Comparison of ENCODE assay signal across 8 mouse cellular contexts in genomic region chr4:43629106-43629817, GRCm38 (mm10). TPM values are rescaled to one million over a fixed set of nuclear protein-coding genes. Genes with fewer than 3 reads are reported as not detected.
A peak's percentile ranks its signal among the peaks of the same experiment; 100 is the strongest.
DNase-seq lines count a peak whose midpoint lies in the region; ATAC-seq lines count a peak whose summit lies in the region.

No protein-coding gene starts in this region.

- no peak overlapping the region for H3K4me3 ChIP-seq in heart, embryonic 14.5 days (ENCODE audit: control insufficient read depth in 1 of 2, insufficient read depth in 1 of 2, low read depth in 1 of 2, low read length in 2 of 2)
- no peak overlapping the region for H3K4me3 ChIP-seq in forebrain, embryonic 13.5 days
- H3K4me3 ChIP-seq in midbrain, embryonic 13.5 days (replicated peaks), result no peak overlapping the region

- no peak overlapping the region for H3K27ac ChIP-seq in heart, embryonic 14.5 days (replicated peaks in 1 of 2; ENCODE audit: control insufficient read depth in 1 of 2, insufficient read depth in 1 of 2, low read depth in 2 of 2, low read length in 2 of 2)
- H3K27ac ChIP-seq in forebrain, embryonic 13.5 days, result no peak overlapping the region
- H3K27ac ChIP-seq in midbrain, embryonic 13.5 days, result no peak overlapping the region

- peak overlapping the region; percentile 45 for H3K4me2 ChIP-seq in heart, embryonic 14.5 days (ENCODE audit: low read length)
- no peak overlapping the region; the same call in 1 of the 2 replicates for H3K4me2 ChIP-seq in forebrain, embryonic 13.5 days
- 0 out of 2 replicates have a peak overlapping the region, but pooled peaks have one; percentile 19 for H3K4me2 ChIP-seq in midbrain, embryonic 13.5 days (replicated peaks)

- no peak for ATAC-seq in heart, embryonic 14.5 days (ENCODE audit: insufficient number of reproducible peaks, insufficient read depth, low FRiP score, low read depth)
- peak; percentile 39; the same call in 1 of the 2 replicates for ATAC-seq in forebrain, embryonic 13.5 days
- peak; percentile 56; the same call in 1 of the 2 replicates for ATAC-seq in midbrain, embryonic 13.5 days

- H3K27me3 ChIP-seq in heart, embryonic 14.5 days (ENCODE audit: control insufficient read depth, insufficient read depth, low read length), result no peaks in the 10 kb centered on the region
- H3K27me3 ChIP-seq in forebrain, embryonic 13.5 days, result peaks cover 4% of the 10 kb centered on the region; the same call in 1 of the 2 replicates
- no peaks in the 10 kb centered on the region; the same call in 1 of the 2 replicates for H3K27me3 ChIP-seq in midbrain, embryonic 13.5 days

- intact Hi-C loops in heart, postnatal 10 days (cut with DNase I), result loop anchor here (10.0 kb wide), 1 partner anchor 236 kb away; no protein-coding TSS in a partner anchor

- H3K4me1 ChIP-seq in heart, embryonic 14.5 days (ENCODE audit: control insufficient read depth in 2 of 2, insufficient read depth in 2 of 2, low read length in 2 of 2), result peaks cover 21 to 22% of the 10 kb centered on the region in 2 experiments
- peaks cover 35% of the 10 kb centered on the region for H3K4me1 ChIP-seq in forebrain, embryonic 13.5 days
- peaks cover 38% of the 10 kb centered on the region for H3K4me1 ChIP-seq in midbrain, embryonic 13.5 days (replicated peaks)

- DNase-seq in heart, postnatal 10 days, result no peak
- peak; percentile 91 for DNase-seq in brain, adult 2 months (ENCODE audit: low read depth, low spot score)
- no peak for DNase-seq in B cell, adult 2 months
- no peak for DNase-seq in layer of hippocampus, adult 9-10 months (ENCODE audit: low spot score)
- no peak for DNase-seq in natural killer cell, adult 2 months (ENCODE audit: low spot score in 2 of 2)

- no peaks in the 10 kb centered on the region for H3K36me3 ChIP-seq in heart, embryonic 14.5 days (ENCODE audit: control insufficient read depth, insufficient read depth, low read length)
- no peaks in the 10 kb centered on the region for H3K36me3 ChIP-seq in forebrain, embryonic 13.5 days (ENCODE audit: poor library complexity, severe bottlenecking)
- no peaks in the 10 kb centered on the region for H3K36me3 ChIP-seq in midbrain, embryonic 13.5 days

- H3K9ac ChIP-seq in heart, embryonic 14.5 days (ENCODE audit: low read length), result peak overlapping the region; percentile 46; the same call in 1 of the 2 replicates
- no peak overlapping the region for H3K9ac ChIP-seq in forebrain, embryonic 13.5 days
- no peak overlapping the region for H3K9ac ChIP-seq in midbrain, embryonic 13.5 days (replicated peaks)

- WGBS in heart, embryonic 14.5 days, result 45% methylated on average over 20 of the region's 20 CpGs
- 35% methylated on average over 20 of the region's 20 CpGs for WGBS in forebrain, embryonic 13.5 days
- WGBS in midbrain, embryonic 13.5 days, result 35% methylated on average over 20 of the region's 20 CpGs

- H3K9me3 ChIP-seq in heart, embryonic 14.5 days (ENCODE audit: control insufficient read depth, low read length), result peaks cover 17% of the 10 kb centered on the region
- H3K9me3 ChIP-seq in forebrain, embryonic 13.5 days (replicated peaks), result peaks cover 19% of the 10 kb centered on the region
- peaks cover 10% of the 10 kb centered on the region for H3K9me3 ChIP-seq in midbrain, embryonic 13.5 days

RNA-seq across cellular contexts. Expression of gene Npr2, which starts 2.5 kb away (rescaled TPM):
- polyA plus RNA-seq in heart, embryonic 14.5 days (2014; fragmentation: Nextera tagmentation; extraction: Ambion mirVana), result 10.6 and 13.2 TPM in 2 replicates
- 10 to 100 TPM; 42.9 to 45.1 TPM for total RNA-seq in heart, postnatal 10 days (2021)
- polyA plus RNA-seq in forebrain, embryonic 13.5 days (2015; fragmentation: Nextera tagmentation; extraction: Ambion mirVana), result 9.1 and 10.7 TPM in 2 replicates
- polyA plus RNA-seq in midbrain, embryonic 13.5 days (2015; fragmentation: Nextera tagmentation; extraction: Ambion mirVana), result 13.8 and 14.7 TPM in 2 replicates

RNA-seq across cellular contexts. Expression of gene Spag8, which starts 24.1 kb away (rescaled TPM):
- polyA plus RNA-seq in heart, embryonic 14.5 days (2014; fragmentation: Nextera tagmentation; extraction: Ambion mirVana), result 0.18 and 0.77 TPM in 2 replicates
- total RNA-seq in heart, postnatal 10 days (2021), result under 1 TPM; 0.19 to 0.52 TPM
- 3.9 and 6.8 TPM in 2 replicates for polyA plus RNA-seq in forebrain, embryonic 13.5 days (2015; fragmentation: Nextera tagmentation; extraction: Ambion mirVana)
- polyA plus RNA-seq in midbrain, embryonic 13.5 days (2015; fragmentation: Nextera tagmentation; extraction: Ambion mirVana), result 5.5 and 5.6 TPM in 2 replicates

RNA-seq across cellular contexts. Expression of gene Hint2, which starts 27.0 kb away (rescaled TPM):
- polyA plus RNA-seq in heart, embryonic 14.5 days (2014; fragmentation: Nextera tagmentation; extraction: Ambion mirVana), result 194 and 213 TPM in 2 replicates
- total RNA-seq in heart, postnatal 10 days (2021), result 100 to 1,000 TPM; 110 to 112 TPM
- 75.6 and 79.2 TPM in 2 replicates for polyA plus RNA-seq in forebrain, embryonic 13.5 days (2015; fragmentation: Nextera tagmentation; extraction: Ambion mirVana)
- 75.6 and 77.9 TPM in 2 replicates for polyA plus RNA-seq in midbrain, embryonic 13.5 days (2015; fragmentation: Nextera tagmentation; extraction: Ambion mirVana)

RNA-seq across cellular contexts. Expression of gene Tmem8b, which starts 39.5 kb away (rescaled TPM):
- polyA plus RNA-seq in heart, embryonic 14.5 days (2014; fragmentation: Nextera tagmentation; extraction: Ambion mirVana), result 4.2 and 4.5 TPM in 2 replicates
- total RNA-seq in heart, postnatal 10 days (2021), result 10 to 100 TPM; 15.0 to 15.2 TPM
- 12.1 and 13.8 TPM in 2 replicates for polyA plus RNA-seq in forebrain, embryonic 13.5 days (2015; fragmentation: Nextera tagmentation; extraction: Ambion mirVana)
- polyA plus RNA-seq in midbrain, embryonic 13.5 days (2015; fragmentation: Nextera tagmentation; extraction: Ambion mirVana), result 16.3 and 17.1 TPM in 2 replicates

RNA-seq across cellular contexts. Expression of gene Fam221b, which starts 39.7 kb away (rescaled TPM):
- polyA plus RNA-seq in heart, embryonic 14.5 days (2014; fragmentation: Nextera tagmentation; extraction: Ambion mirVana), result 3.9 and 4.5 TPM in 2 replicates
- total RNA-seq in heart, postnatal 10 days (2021), result under 1 TPM; 0.25 to 0.26 TPM
- 2.1 and 2.9 TPM in 2 replicates for polyA plus RNA-seq in forebrain, embryonic 13.5 days (2015; fragmentation: Nextera tagmentation; extraction: Ambion mirVana)
- polyA plus RNA-seq in midbrain, embryonic 13.5 days (2015; fragmentation: Nextera tagmentation; extraction: Ambion mirVana), result 1.8 and 2.4 TPM in 2 replicates
